Mouse (Mus musculus) E14TG2a.4 (cell line): Measurements from ENCODE around the gene Hist2h3c2.
"Not testable (repeated sequence)": the region's sequence is repeated elsewhere in the genome, so short reads cannot be mapped to it uniquely, and the experiment has no call there.

Source experiments
- H3K27me3 ChIP-seq: 2 replicates; pipeline ENCODE4 v1.6.1; 2014; ENCODE audit warnings: low read length, control low read depth; ENCODE audit not compliant: insufficient read depth
- H3K36me3 ChIP-seq: 2 replicates; pipeline ENCODE4 v1.6.1; 2014; ENCODE audit warnings: low read length, control low read depth; ENCODE audit not compliant: insufficient read depth
- H3K4me1 ChIP-seq: replicated peaks from 2 replicates; pipeline ENCODE4 v1.6.1; 2014; ENCODE audit warnings: low read depth, low read length, control low read depth
- H3K4me3 ChIP-seq: replicated peaks from 2 replicates; pipeline ENCODE4 v1.5.1; 2014; ENCODE audit warnings: mild to moderate bottlenecking, low read length
- H3K9me3 ChIP-seq: 2 replicates; pipeline ENCODE4 v1.6.1; 2014; ENCODE audit warnings: low read length, control low read depth
- CTCF ChIP-seq: conservative IDR thresholded peaks from 2 replicates; pipeline ENCODE4 v1.5.1; 2014; ENCODE audit warnings: low read length
- NANOG ChIP-seq: IDR thresholded peaks from 2 replicates; pipeline ENCODE4 v1.6.1; 2014; ENCODE audit warnings: borderline replicate concordance, low read length, mixed read lengths
- POU5F1 ChIP-seq: IDR thresholded peaks from 2 replicates; pipeline ENCODE4 v1.6.1; 2014; ENCODE audit warnings: low read length, borderline replicate concordance

Gene Hist2h3c2

GRCm38 (mm10) chr3:96250890-96251289 lies 12.0 kb upstream of the Hist2h3c2 start:
- no peaks in the 10 kb centered on the region for H3K27me3 ChIP-seq
- H3K4me3 ChIP-seq = no peak overlapping the region
- no peak for TF ChIP-seq NANOG
- TF ChIP-seq POU5F1 = no peak
- no peak for TF ChIP-seq CTCF
- peaks cover 8% of the 10 kb centered on the region; the same call in 1 of the 2 replicates for H3K36me3 ChIP-seq
- no peaks in the 10 kb centered on the region for H3K9me3 ChIP-seq
- peaks cover 45% of the 10 kb centered on the region for H3K4me1 ChIP-seq

- peak overlapping the region; percentile 78 for H3K4me3 ChIP-seq
- peaks cover 8% of the 10 kb centered on the region; the same call in 1 of the 2 replicates for H3K36me3 ChIP-seq
- no peaks in the 10 kb centered on the region for H3K9me3 ChIP-seq
- no peaks in the 10 kb centered on the region for H3K27me3 ChIP-seq
- H3K4me1 ChIP-seq = peaks cover 37% of the 10 kb centered on the region
- no peak for TF ChIP-seq CTCF
These were observed 10.1 kb upstream of the Hist2h3c2 start for GRCm38 (mm10) chr3:96249034-96249345.

DNA sequence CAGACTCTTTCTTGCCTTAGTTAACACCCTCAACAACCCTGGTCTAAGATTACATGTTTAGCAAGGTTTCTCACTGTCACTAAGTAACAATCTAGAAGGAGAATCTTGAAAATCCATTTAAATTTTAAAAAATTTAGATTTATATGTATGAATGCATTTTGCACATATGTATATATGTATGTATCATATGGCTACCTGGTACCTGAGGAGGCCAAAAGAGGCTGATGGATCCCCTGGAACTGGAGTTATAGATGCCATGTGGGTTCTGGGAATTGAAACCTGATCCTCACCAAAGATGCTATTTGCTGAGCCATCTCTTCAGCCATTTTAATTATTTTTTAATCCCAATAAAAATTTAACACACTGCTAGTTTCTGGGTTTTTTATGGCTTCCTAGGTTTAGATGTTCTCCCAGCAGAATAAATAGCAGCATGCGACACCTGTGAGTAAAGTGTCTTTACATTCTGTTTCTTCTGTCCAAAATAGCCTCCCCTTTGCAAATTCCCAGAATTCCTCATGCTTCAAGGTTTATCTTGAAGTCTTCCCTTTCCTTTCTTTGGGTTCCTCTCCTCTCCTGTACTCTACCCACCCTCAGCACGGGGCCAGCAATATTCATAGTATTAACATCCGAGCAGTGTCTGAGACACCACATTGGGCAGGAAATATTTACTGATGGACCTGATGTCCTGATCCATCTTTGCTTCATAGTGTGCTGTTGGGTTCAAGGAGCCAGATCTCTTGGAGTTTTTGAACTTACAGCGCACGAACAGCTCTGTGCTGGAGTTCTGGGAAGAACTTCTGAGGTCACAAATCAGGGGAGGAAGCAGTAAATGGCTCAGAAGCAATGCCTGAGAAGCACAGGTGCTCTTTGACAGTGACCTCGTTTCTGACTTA lies 9.5 kb upstream of the Hist2h3c2 start:
- Histone ChIP-seq H3K4me1 (peaks cover 43% of the 10 kb centered on the region), H3K4me3 (peak overlapping the region; percentile 78), H3K36me3 (peaks cover 8% of the 10 kb centered on the region; the same call in 1 of the 2 replicates), H3K9me3 (no peaks in the 10 kb centered on the region), H3K27me3 (no peaks in the 10 kb centered on the region)
- no peak for TF ChIP-seq NANOG
- no peak for TF ChIP-seq CTCF
- no peak for TF ChIP-seq POU5F1

- Histone ChIP-seq H3K4me1 (peaks cover 51% of the 10 kb centered on the region), H3K4me3 (peak overlapping the region; percentile 78), H3K9me3 (no peaks in the 10 kb centered on the region), H3K36me3 (peaks cover 8% of the 10 kb centered on the region; the same call in 1 of the 2 replicates), H3K27me3 (no peaks in the 10 kb centered on the region)
- TF ChIP-seq NANOG (no peak), POU5F1 (no peak), CTCF (no peak)
These were observed 8.6 kb upstream of the Hist2h3c2 start for GRCm38 (mm10) chr3:96247356-96248140.

DNA sequence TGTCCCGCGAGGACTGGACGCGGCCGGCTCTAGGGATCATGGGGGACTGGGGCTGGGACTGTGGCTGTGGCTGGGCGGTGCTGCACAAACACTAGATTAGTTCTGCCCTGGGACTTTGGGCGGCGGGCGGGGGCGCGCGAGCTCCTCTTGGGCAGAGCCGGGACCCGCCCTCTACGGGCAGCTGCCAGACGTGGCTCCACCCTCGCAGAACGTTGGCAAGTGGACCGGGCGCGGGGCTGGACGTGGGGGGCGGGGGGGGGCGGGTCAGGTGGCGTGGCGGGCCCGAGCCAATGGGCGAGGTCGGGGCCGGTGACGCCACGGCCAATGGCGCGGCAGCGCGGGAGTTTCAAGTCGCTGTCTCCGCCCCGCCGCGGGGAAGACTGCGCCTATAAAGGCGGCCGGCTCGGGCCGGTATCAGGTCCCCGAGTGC lies 7.5 kb upstream of the Hist2h3c2 start, which contains the start of gene Hist2h3c1:
Hist2h3c1 (plus strand) TSS at position 259 of the 430 bp plus-strand sequence.
- H3K9me3 ChIP-seq, H3K27me3 ChIP-seq, H3K36me3 ChIP-seq: not testable (repeated sequence)
- H3K4me1 ChIP-seq = peaks cover 62% of the 10 kb centered on the region
- H3K4me3 ChIP-seq = peak within 1 kb of the TSS; percentile 78

GRCm38 (mm10) chr3:96246018-96246417 lies 7.1 kb upstream of the Hist2h3c2 start:
- H3K9me3 ChIP-seq, H3K4me3 ChIP-seq, H3K27me3 ChIP-seq, H3K36me3 ChIP-seq: not testable (repeated sequence)
- H3K4me1 ChIP-seq = peaks cover 66% of the 10 kb centered on the region

GRCm38 (mm10) chr3:96245003-96245886 lies 6.3 kb upstream of the Hist2h3c2 start, which contains the start of gene Hist2h2aa1:
TSS of gene Hist2h2aa1 (plus strand) at chr3:96245497.
- H3K27me3 ChIP-seq, H3K9me3 ChIP-seq, H3K36me3 ChIP-seq: not testable (repeated sequence)
- Histone ChIP-seq H3K4me1 (peaks cover 62% of the 10 kb centered on the region), H3K4me3 (peak within 1 kb of the TSS; percentile 82)

DNA sequence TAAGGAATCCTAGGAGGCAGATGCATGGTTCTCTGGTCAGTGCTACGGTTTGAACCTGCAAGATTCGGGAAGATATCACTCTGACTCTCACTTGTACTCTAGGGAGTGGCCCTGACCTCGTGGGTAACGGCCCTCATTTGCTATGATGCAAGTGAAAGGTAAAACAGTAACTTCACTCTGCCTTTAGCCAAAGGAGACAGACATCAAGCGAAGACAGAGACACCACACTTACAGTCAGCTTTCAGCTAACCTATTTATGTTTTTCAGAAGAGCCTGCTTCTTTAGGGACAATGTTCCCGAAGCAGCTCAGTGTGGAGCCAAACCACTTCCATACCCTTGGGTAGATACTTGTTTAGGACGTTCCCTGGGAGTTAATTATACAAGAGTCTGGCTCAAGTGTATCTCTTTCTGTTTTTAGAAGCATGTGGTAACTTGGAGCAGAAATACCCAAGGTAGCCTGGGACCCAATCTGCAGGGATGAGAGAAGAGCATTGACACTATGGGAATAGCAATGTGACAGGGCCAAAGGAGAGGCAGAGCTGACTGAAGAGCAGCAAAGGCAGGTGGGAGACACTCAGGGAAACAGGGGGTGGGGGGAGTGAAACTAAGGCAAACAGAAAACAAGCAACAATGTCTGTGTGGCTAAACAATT lies 5.1 kb upstream of the Hist2h3c2 start:
- Histone ChIP-seq H3K9me3 (no peaks in the 10 kb centered on the region), H3K4me1 (peaks cover 50% of the 10 kb centered on the region), H3K27me3 (no peaks in the 10 kb centered on the region), H3K36me3 (peaks cover 6% of the 10 kb centered on the region; the same call in 1 of the 2 replicates), H3K4me3 (peak overlapping the region; percentile 82)
- TF ChIP-seq POU5F1 (no peak), NANOG (no peak), CTCF (no peak)
